Mouse (Mus musculus): Measurements from ENCODE around the gene Gm13199.
A peak's percentile ranks its signal among the peaks of the same experiment; 100 is the strongest.

- TF ChIP-seq POLR2A (IDR thresholded peaks at IDR 0.05; ENCODE audit: extremely low read depth, insufficient read depth, low read length) = 0 out of 2 replicates have a peak, but pooled peaks have one; percentile 41
- TF ChIP-seq CTCF (IDR thresholded peaks at IDR 0.05; ENCODE audit: low read depth, low read length) = peak; percentile 84
Measured at GRCm38 (mm10) chr2:5844873-5845631, 17.7 kb downstream of the Gm13199 start, which contains the start of the genes Nudt5 and Cdc123.

All from liver, adult 2 months (tissue).